Mouse (Mus musculus) left cerebral cortex, adult 8-10 months (tissue): ENCODE measurements around the gene Mid1. TPM values are rescaled to one million over a fixed set of nuclear protein-coding genes. Genes with fewer than 3 reads are reported as not detected.
"Not testable (repeated sequence)": the region's sequence is repeated elsewhere in the genome, so short reads cannot be mapped to it uniquely, and the experiment has no call there.

Experiments used
- DNase-seq, 2 experiments: peaks; one replicate each; pipeline ENCODE4 v3.0.0; 2022; ENCODE audit warnings: low spot score in 2 of 2
- total RNA-seq, 4 experiments: library from RNA; stranded (reverse); gene quantifications; 2 replicates each; pipeline ENCODE4 v1.2.4; 2022

The Mid1 gene
- total RNA-seq, 4 experiments from 2014 or later: 5.2 to 19.8 (median 12.6) TPM

DNA sequence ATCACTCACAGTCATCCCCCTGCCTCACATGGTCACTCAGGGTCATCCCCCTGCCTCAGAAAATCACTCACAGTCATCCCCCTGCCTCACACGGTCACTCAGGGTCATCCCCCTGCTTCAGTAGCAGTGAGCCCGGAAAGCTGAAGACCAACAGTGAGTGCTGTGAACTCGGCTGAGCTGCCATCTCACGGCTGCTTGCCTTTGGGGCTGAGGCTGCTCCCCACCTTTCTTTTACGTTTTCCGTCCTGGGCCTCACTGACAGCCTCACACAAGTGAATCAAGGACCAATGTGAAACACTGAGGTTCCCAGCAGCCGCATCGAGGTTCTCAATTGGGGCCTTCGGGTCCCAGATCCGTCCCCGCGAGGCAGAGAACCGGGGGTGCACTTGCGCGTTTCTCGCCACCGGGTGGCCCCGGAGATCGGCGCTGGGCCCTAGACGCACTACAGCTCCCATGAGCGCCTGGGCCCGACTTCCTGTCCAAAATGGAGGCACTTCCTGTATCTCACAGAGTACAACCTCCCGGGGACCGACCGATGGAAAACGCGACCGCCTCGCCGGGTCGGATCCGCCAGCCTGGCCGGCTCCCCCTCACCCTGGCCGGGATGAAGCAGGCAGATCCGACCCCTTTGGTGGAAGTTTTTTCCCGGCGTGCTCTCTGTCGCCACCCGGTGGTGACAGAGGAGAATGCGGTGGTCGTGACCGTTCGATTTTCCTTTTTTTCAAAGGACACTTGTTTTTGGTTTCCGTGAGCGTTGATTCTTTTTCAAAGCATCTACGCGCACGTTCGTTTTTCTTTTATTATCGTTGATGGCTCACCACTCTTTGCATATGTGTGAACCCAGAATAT is 301.7 kb downstream of the Mid1 start:
- peak; percentile 91 to 95 for DNase-seq

DNA sequence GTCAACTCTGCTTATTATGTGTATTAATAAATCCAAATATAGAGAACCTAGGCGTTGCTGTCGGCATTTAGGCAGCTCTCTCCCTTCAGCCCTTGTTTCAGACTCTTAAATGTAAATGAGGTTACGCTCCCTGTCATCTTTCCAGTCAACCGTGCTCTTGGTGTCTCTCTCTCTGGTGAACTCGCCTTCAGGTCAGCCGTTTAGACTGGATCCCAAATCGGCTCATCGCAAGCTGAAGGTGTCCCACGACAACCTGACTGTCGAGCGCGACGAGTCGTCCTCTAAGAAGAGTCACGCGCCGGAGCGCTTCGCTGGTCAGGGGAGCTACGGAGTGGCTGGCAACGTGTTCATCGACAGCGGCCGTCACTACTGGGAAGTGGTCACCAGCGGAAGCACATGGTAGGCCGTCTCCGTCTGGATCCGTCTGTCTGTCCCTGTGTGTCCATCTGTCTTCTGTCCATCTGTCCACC is 302.4 kb downstream of the Mid1 start:
- DNase-seq: peak; percentile 66 to 88

- DNase-seq: peak; percentile 53 to 82
Measured at GRCm38 (mm10) chrX:169988571-169989218, 303.7 kb downstream of the Mid1 start.

- DNase-seq: not testable (repeated sequence)
Measured at GRCm38 (mm10) chrX:169989219-169989595, 304.2 kb downstream of the Mid1 start.

GRCm38 (mm10) chrX:169989691-169990631 is 305.0 kb downstream of the Mid1 start:
- peak; percentile 82 to 95 for DNase-seq

DNA sequence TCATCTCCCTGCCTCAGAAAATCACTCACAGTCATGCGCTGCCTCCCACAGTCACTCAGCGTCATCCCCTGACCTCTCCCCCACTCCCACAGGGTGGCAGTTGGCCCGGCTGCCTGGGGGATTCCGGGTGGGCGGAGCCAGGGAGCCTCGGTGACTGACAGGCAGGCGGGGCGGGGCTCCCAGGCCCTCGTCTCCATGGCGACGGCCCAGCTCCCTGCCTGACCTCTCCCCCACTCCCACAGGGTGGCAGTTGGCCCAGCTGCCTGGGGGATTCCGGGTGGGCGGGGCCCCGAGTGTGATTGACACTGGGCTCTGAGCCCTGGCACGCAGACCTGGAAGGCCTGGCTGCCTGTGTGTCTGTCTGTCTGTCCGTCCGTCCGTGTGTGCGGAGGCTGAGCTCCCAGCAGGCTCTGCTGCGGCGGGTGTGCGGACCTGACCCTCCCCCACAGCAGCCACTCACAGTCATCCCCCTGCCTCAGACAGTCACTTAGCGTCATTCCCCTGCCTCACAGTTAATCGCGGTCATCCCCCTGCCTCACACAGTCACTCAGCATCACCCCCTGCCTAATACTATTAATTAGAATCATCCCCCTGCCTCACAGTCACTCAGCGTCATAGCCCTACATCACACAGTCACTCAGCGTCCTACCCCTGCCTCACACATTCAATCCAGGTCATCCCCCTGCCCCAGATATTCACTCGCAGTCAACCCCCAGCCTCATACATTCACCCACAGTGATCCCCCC is 306.3 kb downstream of the Mid1 start:
- peak; percentile 93 to 97 for DNase-seq

- peak in 1 of 2 experiments; percentile 38 for DNase-seq
Measured at GRCm38 (mm10) chrX:169992086-169992930, 307.3 kb downstream of the Mid1 start.

GRCm38 (mm10) chrX:169992951-169993547 is 308.1 kb downstream of the Mid1 start:
- peak in 1 of 2 experiments; percentile 47 for DNase-seq

DNA sequence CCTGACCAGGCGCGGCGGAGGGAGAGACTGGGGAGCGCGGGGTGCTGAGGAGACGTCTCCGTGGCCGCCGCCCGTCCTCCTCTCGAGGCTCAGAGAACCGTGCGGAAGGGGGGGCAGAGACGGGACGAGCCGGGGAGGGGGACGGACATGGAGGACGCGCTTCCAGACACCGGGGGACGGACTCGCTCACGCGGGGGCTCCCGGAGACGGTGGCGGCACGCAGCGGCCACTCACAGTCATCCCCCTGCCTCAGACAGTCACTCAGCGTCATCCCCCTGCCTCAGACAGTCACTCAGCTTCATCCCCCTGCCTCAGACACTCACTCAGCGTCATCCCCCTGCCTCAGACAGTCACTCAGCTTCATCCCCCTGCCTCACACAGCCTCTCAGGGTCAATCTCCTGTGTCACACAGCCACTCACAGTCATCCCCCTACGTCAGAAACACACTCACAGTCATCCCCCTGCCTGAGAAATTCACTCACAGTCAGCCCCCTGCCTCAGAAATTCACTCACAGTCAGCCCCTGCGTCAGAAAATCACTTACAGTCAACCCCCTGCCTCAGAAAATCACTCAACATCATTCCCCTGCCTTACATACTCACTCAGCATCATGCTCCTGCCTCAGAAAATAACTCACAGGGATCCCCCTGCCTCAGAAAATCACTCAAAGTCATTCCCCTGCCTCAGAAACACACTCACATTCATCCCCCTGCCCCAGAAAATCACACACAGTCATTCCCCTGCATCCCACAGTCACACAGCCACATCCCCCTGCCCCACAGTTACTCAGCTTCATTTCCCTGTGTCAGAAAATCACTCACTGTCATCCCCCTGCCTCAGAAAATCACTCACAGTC is 309.2 kb downstream of the Mid1 start:
- DNase-seq: peak in 1 of 2 experiments; percentile 83

DNA sequence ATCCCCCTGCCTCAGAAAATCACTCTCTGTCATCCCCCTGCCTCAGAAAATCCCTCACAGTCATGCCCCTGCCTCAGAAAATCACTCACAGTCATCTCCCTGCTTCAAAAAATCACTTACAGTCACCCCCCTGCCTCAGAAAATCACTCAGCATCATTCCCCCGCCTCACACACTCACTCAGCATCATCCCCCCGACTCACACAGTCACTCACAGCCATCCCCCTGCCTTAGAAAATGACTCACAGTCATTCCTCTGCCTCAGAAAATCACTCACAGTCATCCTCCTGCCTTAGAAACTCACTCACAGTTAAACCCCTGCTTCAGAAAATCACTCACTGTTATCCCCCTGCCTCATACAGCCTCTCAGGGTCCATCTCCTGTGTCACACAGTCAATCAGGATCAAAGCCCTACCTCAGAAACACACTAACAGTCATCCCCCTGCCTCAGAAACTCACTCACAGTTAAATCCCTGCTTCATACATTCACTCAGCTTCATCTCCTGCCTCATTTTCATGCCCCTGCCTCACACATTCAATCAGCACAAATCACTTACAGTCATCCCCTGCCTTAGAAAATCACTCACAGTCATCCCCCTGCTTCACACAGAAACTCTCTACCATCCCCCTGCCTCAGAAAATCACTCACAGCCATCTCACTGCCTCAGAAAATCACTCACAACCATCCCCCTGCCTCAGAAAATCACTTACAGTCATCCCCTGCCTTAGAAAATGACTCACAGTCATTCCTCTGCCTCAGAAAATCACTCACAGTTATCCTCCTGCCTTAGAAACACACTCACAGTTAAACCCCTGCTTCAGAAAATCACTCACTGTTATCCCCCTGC is 310.1 kb downstream of the Mid1 start:
- DNase-seq: not testable (repeated sequence)

DNA sequence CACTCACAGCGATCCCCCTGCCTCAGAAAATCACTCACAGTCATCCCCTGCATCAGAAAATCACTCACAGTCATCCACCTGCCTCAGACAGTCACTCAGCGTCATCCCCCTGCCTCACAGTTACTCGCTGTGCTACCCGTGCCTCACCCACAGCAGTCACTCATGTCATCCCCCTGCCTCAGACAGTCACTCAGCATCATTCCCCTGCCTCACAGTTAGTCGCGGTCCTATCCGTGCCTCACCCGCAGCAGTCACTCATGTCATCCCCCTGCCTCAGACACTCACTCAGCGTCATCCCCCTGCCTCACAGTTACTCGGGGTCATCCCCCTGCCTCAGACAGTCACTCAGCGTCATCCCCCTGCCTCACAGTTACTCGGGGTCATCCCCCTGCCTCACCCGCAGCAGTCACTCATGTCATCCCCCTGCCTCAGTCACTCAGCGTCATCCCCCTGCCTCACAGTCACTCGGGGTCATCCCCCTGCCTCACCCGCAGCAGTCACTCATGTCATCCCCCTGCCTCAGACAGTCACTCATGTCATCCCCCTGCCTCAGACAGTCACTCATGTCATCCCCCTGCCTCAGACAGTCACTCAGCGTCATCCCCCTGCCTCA is 311.0 kb downstream of the Mid1 start:
- DNase-seq: peak in 1 of 2 experiments; percentile 61

DNA sequence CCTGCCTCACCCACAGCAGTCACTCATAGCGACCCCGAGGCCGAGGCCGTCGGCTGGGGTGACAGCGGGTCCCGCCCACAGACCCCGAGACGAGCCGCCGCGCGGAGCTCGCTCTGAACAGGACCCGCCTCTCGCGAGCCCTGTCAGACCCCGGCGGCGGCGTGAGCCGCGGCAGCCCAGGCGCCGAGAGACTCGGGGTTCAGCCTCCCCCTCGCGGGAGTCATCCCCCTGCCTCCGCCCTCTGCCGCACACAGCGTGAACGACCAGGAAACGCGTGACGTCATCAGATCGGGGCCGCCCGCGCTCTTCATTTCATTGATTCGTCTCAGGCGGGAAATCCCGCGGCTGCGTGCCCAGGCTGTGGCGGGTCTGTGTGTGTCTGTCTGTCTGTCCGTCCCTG is 311.9 kb downstream of the Mid1 start:
- peak; percentile 84 to 96 for DNase-seq

GRCm38 (mm10) chrX:169997456-169997853 is 312.5 kb downstream of the Mid1 start:
- DNase-seq: not testable (repeated sequence)

- DNase-seq: peak; percentile 98 to 100
Measured at GRCm38 (mm10) chrX:169997854-169998456, 313.0 kb downstream of the Mid1 start.

- DNase-seq: not testable (repeated sequence)
Measured at GRCm38 (mm10) chrX:169998559-169999219, 313.7 kb downstream of the Mid1 start.
